Mouse (Mus musculus): ENCODE results near the gene Obscn. TPM values are rescaled to one million over a fixed set of nuclear protein-coding genes. Genes with fewer than 3 reads are reported as not detected.

Gene Obscn
- polyA plus RNA-seq, 1 experiment from 2014 or later, result 69.4 TPM

GRCm38 (mm10) chr11:59170549-59170948 is 34.3 kb upstream of the Obscn start:
- peaks cover 5 to 16% of the 10 kb centered on the region in 2 experiments; a peak in 3 of 4 replicates for H3K4me1 ChIP-seq (ENCODE audit: control insufficient read depth in 2 of 2, insufficient read depth in 2 of 2, low read length in 2 of 2)
- H3K9me3 ChIP-seq (ENCODE audit: control insufficient read depth, low read length), result no peaks in the 10 kb centered on the region
- H3K27me3 ChIP-seq (ENCODE audit: control insufficient read depth, insufficient read depth, low read length), result peaks cover 22% of the 10 kb centered on the region
- no peaks in the 10 kb centered on the region for H3K36me3 ChIP-seq (ENCODE audit: control insufficient read depth, insufficient read depth, low read length)
- no peak overlapping the region for H3K4me2 ChIP-seq (ENCODE audit: low read length)
- 75% methylated on average over 4 of the region's 4 CpGs for WGBS
- H3K9ac ChIP-seq (ENCODE audit: low read length), result no peak overlapping the region
- no peak for ATAC-seq (ENCODE audit: insufficient number of reproducible peaks, insufficient read depth, low FRiP score, low read depth)
- H3K4me3 ChIP-seq (ENCODE audit: control insufficient read depth in 1 of 2, insufficient read depth in 1 of 2, low read depth in 1 of 2, low read length in 2 of 2), result no peak overlapping the region
- no peak overlapping the region for H3K27ac ChIP-seq (replicated peaks in 1 of 2; ENCODE audit: control insufficient read depth in 1 of 2, insufficient read depth in 1 of 2, low read depth in 2 of 2, low read length in 2 of 2)

- no peak for ATAC-seq (ENCODE audit: insufficient number of reproducible peaks, insufficient read depth, low FRiP score, low read depth)
- H3K9ac ChIP-seq (ENCODE audit: low read length), result no peak overlapping the region
- 47% methylated on average over 3 of the region's 3 CpGs for WGBS
Observed at GRCm38 (mm10) chr11:59169807-59170206, 33.6 kb upstream of the Obscn start.

GRCm38 (mm10) chr11:59165616-59166241 is 29.5 kb upstream of the Obscn start:
- Histone ChIP-seq H3K4me3 (ENCODE audit: control insufficient read depth in 1 of 2, insufficient read depth in 1 of 2, low read depth in 1 of 2, low read length in 2 of 2) (no peak overlapping the region), H3K4me1 (ENCODE audit: control insufficient read depth in 2 of 2, insufficient read depth in 2 of 2, low read length in 2 of 2) (peaks cover 12 to 38% of the 10 kb centered on the region in 2 experiments), H3K27me3 (ENCODE audit: control insufficient read depth, insufficient read depth, low read length) (no peaks in the 10 kb centered on the region), H3K27ac (replicated peaks in 1 of 2; ENCODE audit: control insufficient read depth in 1 of 2, insufficient read depth in 1 of 2, low read depth in 2 of 2, low read length in 2 of 2) (peak overlapping the region in 1 of 2 experiments; percentile 43; a peak in 2 of 4 replicates), H3K9ac (ENCODE audit: low read length) (no peak overlapping the region), H3K36me3 (ENCODE audit: control insufficient read depth, insufficient read depth, low read length) (no peaks in the 10 kb centered on the region), H3K4me2 (ENCODE audit: low read length) (no peak overlapping the region), H3K9me3 (ENCODE audit: control insufficient read depth, low read length) (no peaks in the 10 kb centered on the region)
- 36% methylated on average over 2 of the region's 2 CpGs for WGBS
- no peak for ATAC-seq (ENCODE audit: insufficient number of reproducible peaks, insufficient read depth, low FRiP score, low read depth)

More at GRCm38 (mm10) chr11:59169807-59170206, 33.6 kb upstream of the Obscn start:
- Histone ChIP-seq H3K36me3 (ENCODE audit: control insufficient read depth, insufficient read depth, low read length) (no peaks in the 10 kb centered on the region), H3K9me3 (ENCODE audit: control insufficient read depth, low read length) (no peaks in the 10 kb centered on the region), H3K27me3 (ENCODE audit: control insufficient read depth, insufficient read depth, low read length) (peaks cover 15% of the 10 kb centered on the region), H3K27ac (replicated peaks in 1 of 2; ENCODE audit: control insufficient read depth in 1 of 2, insufficient read depth in 1 of 2, low read depth in 2 of 2, low read length in 2 of 2) (no peak overlapping the region), H3K4me3 (ENCODE audit: control insufficient read depth in 1 of 2, insufficient read depth in 1 of 2, low read depth in 1 of 2, low read length in 2 of 2) (no peak overlapping the region), H3K4me2 (ENCODE audit: low read length) (no peak overlapping the region), H3K4me1 (ENCODE audit: control insufficient read depth in 2 of 2, insufficient read depth in 2 of 2, low read length in 2 of 2) (peaks cover 5 to 16% of the 10 kb centered on the region in 2 experiments; a peak in 3 of 4 replicates)

DNA sequence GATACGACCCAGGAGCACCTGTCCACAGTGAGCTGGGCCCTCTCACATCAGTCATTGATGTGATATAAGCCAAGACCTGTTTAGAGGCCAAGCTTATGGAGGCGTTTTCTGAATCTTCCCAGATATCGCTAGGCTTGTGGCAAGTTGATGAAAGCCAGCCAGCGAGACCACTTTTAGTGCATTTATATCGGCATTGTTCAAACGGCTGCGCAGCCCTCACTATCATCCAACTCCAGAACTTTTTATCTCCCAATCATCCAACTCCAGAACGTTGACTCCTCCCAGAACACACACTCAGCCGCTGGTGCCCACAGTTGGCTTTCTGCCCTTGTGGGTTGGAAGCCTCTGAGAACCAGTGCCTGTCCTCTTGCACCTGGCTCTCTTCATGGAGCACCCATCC is 28.2 kb upstream of the Obscn start:
- H3K4me2 ChIP-seq (ENCODE audit: low read length), result peak overlapping the region; percentile 86
- no peaks in the 10 kb centered on the region; the same call in 1 of the 2 replicates for H3K36me3 ChIP-seq (ENCODE audit: control insufficient read depth, insufficient read depth, low read length)
- 43% methylated on average over 9 of the region's 9 CpGs for WGBS
- H3K4me1 ChIP-seq (ENCODE audit: control insufficient read depth in 2 of 2, insufficient read depth in 2 of 2, low read length in 2 of 2), result peaks cover 7 to 30% of the 10 kb centered on the region in 2 experiments; a peak in 3 of 4 replicates
- peak overlapping the region in 1 of 2 experiments; percentile 70; a peak in 1 of 4 replicates for H3K4me3 ChIP-seq (ENCODE audit: control insufficient read depth in 1 of 2, insufficient read depth in 1 of 2, low read depth in 1 of 2, low read length in 2 of 2)
- peak overlapping the region; percentile 87; the same call in 1 of the 2 replicates for H3K9ac ChIP-seq (ENCODE audit: low read length)
- H3K9me3 ChIP-seq (ENCODE audit: control insufficient read depth, low read length), result no peaks in the 10 kb centered on the region
- no peak for ATAC-seq (ENCODE audit: insufficient number of reproducible peaks, insufficient read depth, low FRiP score, low read depth)
- H3K27ac ChIP-seq (replicated peaks in 1 of 2; ENCODE audit: control insufficient read depth in 1 of 2, insufficient read depth in 1 of 2, low read depth in 2 of 2, low read length in 2 of 2), result peak overlapping the region; percentile 98 to 99; a peak in 3 of 4 replicates
- no peaks in the 10 kb centered on the region for H3K27me3 ChIP-seq (ENCODE audit: control insufficient read depth, insufficient read depth, low read length)

GRCm38 (mm10) chr11:59163255-59164236 is 27.3 kb upstream of the Obscn start, which contains the start of gene Iba57:
Gene Iba57 (minus strand): TSS chr11:59163739.
- peaks cover 7 to 30% of the 10 kb centered on the region in 2 experiments; a peak in 3 of 4 replicates for H3K4me1 ChIP-seq (ENCODE audit: control insufficient read depth in 2 of 2, insufficient read depth in 2 of 2, low read length in 2 of 2)
- WGBS, result 2% methylated on average over 68 of the region's 68 CpGs
- H3K4me2 ChIP-seq (ENCODE audit: low read length), result peak within 1 kb of the TSS; percentile 86
- H3K27ac ChIP-seq (replicated peaks in 1 of 2; ENCODE audit: control insufficient read depth in 1 of 2, insufficient read depth in 1 of 2, low read depth in 2 of 2, low read length in 2 of 2), result peak within 1 kb of the TSS; percentile 98 to 99
- ATAC-seq (ENCODE audit: insufficient number of reproducible peaks, insufficient read depth, low FRiP score, low read depth), result peak; percentile 96
- H3K4me3 ChIP-seq (ENCODE audit: control insufficient read depth in 1 of 2, insufficient read depth in 1 of 2, low read depth in 1 of 2, low read length in 2 of 2), result peak within 1 kb of the TSS; percentile 70 to 78
- H3K36me3 ChIP-seq (ENCODE audit: control insufficient read depth, insufficient read depth, low read length), result peaks cover 6% of the 10 kb centered on the region
- H3K27me3 ChIP-seq (ENCODE audit: control insufficient read depth, insufficient read depth, low read length), result no peaks in the 10 kb centered on the region
- H3K9me3 ChIP-seq (ENCODE audit: control insufficient read depth, low read length), result no peaks in the 10 kb centered on the region
- peak within 1 kb of the TSS; percentile 87 for H3K9ac ChIP-seq (ENCODE audit: low read length)

DNA sequence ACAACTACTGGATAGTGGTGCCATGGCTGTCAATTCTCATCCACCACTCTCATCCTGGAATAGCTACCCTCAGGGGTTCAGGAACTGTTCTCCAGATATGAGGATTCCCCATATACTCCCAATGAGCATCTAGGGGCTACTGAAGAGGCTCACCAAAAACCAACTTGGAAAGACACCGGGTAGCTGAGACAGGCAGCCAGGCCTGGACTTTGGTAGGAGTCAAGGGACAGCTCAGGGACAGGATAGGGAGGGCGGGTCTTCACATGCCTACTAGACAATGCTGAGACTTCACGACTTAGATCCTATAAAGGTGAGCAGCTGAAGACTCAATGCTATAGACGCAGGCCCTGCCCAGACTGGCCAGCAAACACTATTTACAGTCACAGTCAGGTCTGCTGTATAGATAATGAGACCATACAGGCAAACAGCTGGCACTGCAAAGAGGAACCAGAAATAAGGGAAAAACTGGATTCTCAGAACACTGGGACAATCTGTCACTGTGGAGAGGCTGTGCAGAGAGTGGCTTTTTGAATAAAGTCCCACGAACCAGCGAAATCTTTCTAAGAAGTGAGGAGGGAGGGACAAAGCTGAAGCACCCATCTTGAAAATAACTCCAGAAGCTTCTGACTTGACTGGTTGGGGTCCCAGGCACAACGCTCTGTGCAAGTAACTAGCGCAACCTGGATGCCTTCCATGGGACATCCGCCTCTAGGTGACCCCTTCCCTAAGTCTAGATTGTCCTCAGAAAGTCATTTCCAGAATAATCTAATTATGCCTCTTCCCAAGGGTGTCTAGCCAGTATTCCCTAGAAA is 26.4 kb upstream of the Obscn start:
- H3K9me3 ChIP-seq (ENCODE audit: control insufficient read depth, low read length), result no peaks in the 10 kb centered on the region
- no peak for ATAC-seq (ENCODE audit: insufficient number of reproducible peaks, insufficient read depth, low FRiP score, low read depth)
- H3K4me2 ChIP-seq (ENCODE audit: low read length), result peak overlapping the region; percentile 86
- H3K27me3 ChIP-seq (ENCODE audit: control insufficient read depth, insufficient read depth, low read length), result no peaks in the 10 kb centered on the region
- peaks cover 15% of the 10 kb centered on the region for H3K36me3 ChIP-seq (ENCODE audit: control insufficient read depth, insufficient read depth, low read length)
- H3K4me3 ChIP-seq (ENCODE audit: control insufficient read depth in 1 of 2, insufficient read depth in 1 of 2, low read depth in 1 of 2, low read length in 2 of 2), result peak overlapping the region; percentile 29 to 70
- H3K9ac ChIP-seq (ENCODE audit: low read length), result peak overlapping the region; percentile 75
- peaks cover 7 to 30% of the 10 kb centered on the region in 2 experiments; a peak in 3 of 4 replicates for H3K4me1 ChIP-seq (ENCODE audit: control insufficient read depth in 2 of 2, insufficient read depth in 2 of 2, low read length in 2 of 2)
- 60% methylated on average over 9 of the region's 9 CpGs for WGBS
- peak overlapping the region; percentile 74 to 99 for H3K27ac ChIP-seq (replicated peaks in 1 of 2; ENCODE audit: control insufficient read depth in 1 of 2, insufficient read depth in 1 of 2, low read depth in 2 of 2, low read length in 2 of 2)

DNA sequence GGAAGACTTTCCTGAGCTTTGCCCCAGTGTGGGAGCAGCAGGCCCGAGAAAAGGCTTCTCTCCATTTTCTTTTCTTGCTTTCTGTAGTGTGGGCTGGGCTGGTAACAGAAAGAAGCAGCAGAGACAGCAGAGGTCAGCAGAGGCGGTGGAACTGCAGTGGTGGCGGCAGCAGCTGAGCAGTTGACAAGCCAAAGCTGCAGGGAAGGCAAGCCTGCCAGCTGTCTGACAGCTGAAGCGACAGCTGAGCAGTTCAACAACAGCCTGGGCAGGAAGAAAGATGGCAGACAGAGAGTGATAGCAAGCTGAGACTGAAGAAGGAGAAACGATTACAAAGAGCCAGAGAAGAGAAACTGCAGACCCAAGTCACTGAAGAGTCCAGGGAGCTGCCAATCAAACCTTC is 25.2 kb upstream of the Obscn start:
- WGBS, result 37% methylated on average over 5 of the region's 5 CpGs
- H3K9ac ChIP-seq (ENCODE audit: low read length), result no peak overlapping the region

More for the DNA sequence above, 25.2 kb upstream of the Obscn start:
- Histone ChIP-seq H3K27me3 (ENCODE audit: control insufficient read depth, insufficient read depth, low read length) (no peaks in the 10 kb centered on the region), H3K36me3 (ENCODE audit: control insufficient read depth, insufficient read depth, low read length) (peaks cover 23% of the 10 kb centered on the region), H3K4me2 (ENCODE audit: low read length) (no peak overlapping the region), H3K9me3 (ENCODE audit: control insufficient read depth, low read length) (no peaks in the 10 kb centered on the region), H3K4me1 (ENCODE audit: control insufficient read depth in 2 of 2, insufficient read depth in 2 of 2, low read length in 2 of 2) (peaks cover 7 to 27% of the 10 kb centered on the region in 2 experiments; a peak in 3 of 4 replicates), H3K4me3 (ENCODE audit: control insufficient read depth in 1 of 2, insufficient read depth in 1 of 2, low read depth in 1 of 2, low read length in 2 of 2) (no peak overlapping the region), H3K27ac (replicated peaks in 1 of 2; ENCODE audit: control insufficient read depth in 1 of 2, insufficient read depth in 1 of 2, low read depth in 2 of 2, low read length in 2 of 2) (peak overlapping the region; percentile 24 to 48; a peak in 2 of 4 replicates)
- ATAC-seq (ENCODE audit: insufficient number of reproducible peaks, insufficient read depth, low FRiP score, low read depth), result no peak
